In the genomic region with DNA sequence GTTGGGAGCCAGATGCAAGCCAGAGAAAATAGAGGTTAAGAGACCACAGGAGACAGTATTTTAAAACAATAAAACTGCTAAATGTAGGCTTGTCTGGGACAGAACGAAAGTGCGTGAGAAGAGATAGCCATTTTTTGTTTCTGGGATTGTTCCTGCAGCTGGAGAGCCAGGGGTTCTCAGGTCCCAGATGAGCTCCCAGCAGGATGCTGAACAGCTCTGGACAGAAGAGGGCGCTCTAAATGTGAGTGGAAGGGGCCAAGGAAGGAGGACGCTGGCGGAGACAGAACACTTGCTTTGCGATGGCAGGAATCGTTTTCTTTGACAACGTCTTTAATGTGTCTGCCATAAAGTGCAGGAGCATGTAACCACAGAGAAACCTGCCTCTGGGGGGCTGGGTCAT, we compare ENCODE assay signal across 8 mouse cellular contexts. TPM values are rescaled to one million over a fixed set of nuclear protein-coding genes. Genes with fewer than 3 reads are reported as not detected.
DNase-seq lines count a peak whose midpoint lies in the region; ATAC-seq and TF ChIP-seq lines count a peak whose summit lies in the region.

No protein-coding gene starts in this region.

- 25% methylated on average over 8 of the region's 8 CpGs for WGBS in intestine, postnatal 0 days
- 23% methylated on average over 8 of the region's 8 CpGs for WGBS in intestine, embryonic 16.5 days
- 25% methylated on average over 8 of the region's 8 CpGs for WGBS in bone marrow, adult 2 months
- WGBS in olfactory bulb, adult 2 months: 25% methylated on average over 8 of the region's 8 CpGs

- H3K27me3 ChIP-seq in intestine, postnatal 0 days (replicated peaks; ENCODE audit: control insufficient read depth, insufficient read depth, low read length): peaks cover 23% of the 10 kb centered on the region
- H3K27me3 ChIP-seq in intestine, embryonic 16.5 days (replicated peaks; ENCODE audit: control insufficient read depth, insufficient read depth, low read length): peaks cover 10% of the 10 kb centered on the region
- H3K27me3 ChIP-seq in ES-Bruce4 (ENCODE audit: control insufficient read depth, insufficient read depth, low read length, poor library complexity, severe bottlenecking): peaks cover 4% of the 10 kb centered on the region; the same call in 1 of the 2 replicates

- TF ChIP-seq POLR2A in ES-Bruce4 (IDR thresholded peaks at IDR 0.05; ENCODE audit: insufficient read depth, low read length): no peak
- no peak for TF ChIP-seq POLR2A in bone marrow, adult 2 months (IDR thresholded peaks at IDR 0.05; ENCODE audit: borderline replicate concordance, control insufficient read depth, low read depth, low read length)
- TF ChIP-seq POLR2A in olfactory bulb, adult 2 months (IDR thresholded peaks at IDR 0.05; ENCODE audit: insufficient read depth, low read depth, low read length): no peak

- TF ChIP-seq EP300 in ES-Bruce4 (IDR thresholded peaks at IDR 0.05; ENCODE audit: insufficient read depth, low read depth, low read length): no peak

- no peaks in the 10 kb centered on the region; the same call in 1 of the 2 replicates for H3K9me3 ChIP-seq in intestine, postnatal 0 days (ENCODE audit: control insufficient read depth)
- H3K9me3 ChIP-seq in intestine, embryonic 16.5 days (ENCODE audit: control insufficient read depth, low read length): no peaks in the 10 kb centered on the region
- H3K9me3 ChIP-seq in ES-Bruce4 (replicated peaks; ENCODE audit: control insufficient read depth, insufficient read depth, low read length, poor library complexity, severe bottlenecking): peaks cover 12% of the 10 kb centered on the region

- ATAC-seq in intestine, postnatal 0 days: no peak
- ATAC-seq in intestine, embryonic 16.5 days: no peak
- no peak for ATAC-seq in erythroblast, adult 5-6 weeks (replicated peaks; ENCODE audit: low FRiP score, poor library complexity, severe bottlenecking)

- no peak overlapping the region for H3K4me2 ChIP-seq in intestine, postnatal 0 days (replicated peaks; ENCODE audit: low read depth)
- no peak overlapping the region for H3K4me2 ChIP-seq in intestine, embryonic 16.5 days (ENCODE audit: low read depth, low read length)

- TF ChIP-seq CTCF in intestine, postnatal 0 days (IDR thresholded peaks at IDR 0.05; ENCODE audit: low read depth): peak; percentile 72
- peak; percentile 83 for TF ChIP-seq CTCF in ES-Bruce4 (IDR thresholded peaks at IDR 0.05; ENCODE audit: low read depth, low read length)
- TF ChIP-seq CTCF in bone marrow, adult 2 months (IDR thresholded peaks at IDR 0.05; ENCODE audit: control insufficient read depth, insufficient read depth, low read length): peak; percentile 39; the same call in 1 of the 2 replicates
- TF ChIP-seq CTCF in olfactory bulb, adult 2 months (IDR thresholded peaks at IDR 0.05; ENCODE audit: insufficient read depth, low read depth, low read length): peak; percentile 69

- no peak overlapping the region for H3K9ac ChIP-seq in intestine, postnatal 0 days (ENCODE audit: low read depth, low read length)
- H3K9ac ChIP-seq in intestine, embryonic 16.5 days (ENCODE audit: low read depth, low read length): no peak overlapping the region
- no peak overlapping the region for H3K9ac ChIP-seq in ES-Bruce4 (ENCODE audit: low read depth, poor library complexity, severe bottlenecking)

- no peak overlapping the region for H3K27ac ChIP-seq in intestine, postnatal 0 days (ENCODE audit: low read depth, low read length)
- no peak overlapping the region for H3K27ac ChIP-seq in intestine, embryonic 16.5 days (ENCODE audit: low read length)
- no peak overlapping the region for H3K27ac ChIP-seq in ES-Bruce4 (ENCODE audit: insufficient read depth, low read length)
- no peak overlapping the region for H3K27ac ChIP-seq in bone marrow, adult 2 months (ENCODE audit: control insufficient read depth, insufficient read depth, low read depth, low read length, poor library complexity)
- H3K27ac ChIP-seq in olfactory bulb, adult 2 months (ENCODE audit: insufficient read depth, low read depth, low read length): no peak overlapping the region

- peak; percentile 74 to 80 for DNase-seq in kidney, postnatal 4 days
- DNase-seq in urinary bladder, adult 2 months (ENCODE audit: low spot score): no peak

- no peaks in the 10 kb centered on the region for H3K4me1 ChIP-seq in intestine, postnatal 0 days (replicated peaks; ENCODE audit: control insufficient read depth, insufficient read depth, low read length)
- H3K4me1 ChIP-seq in intestine, embryonic 16.5 days (ENCODE audit: control insufficient read depth, insufficient read depth, low read length): peaks cover 5% of the 10 kb centered on the region; the same call in 1 of the 2 replicates
- no peaks in the 10 kb centered on the region for H3K4me1 ChIP-seq in ES-Bruce4 (ENCODE audit: control insufficient read depth, insufficient read depth, low read length)
- no peaks in the 10 kb centered on the region for H3K4me1 ChIP-seq in bone marrow, adult 2 months (ENCODE audit: control insufficient read depth, insufficient read depth, low read length)
- peaks cover 21% of the 10 kb centered on the region for H3K4me1 ChIP-seq in olfactory bulb, adult 2 months (ENCODE audit: control insufficient read depth, insufficient read depth, low read length)

- no peak overlapping the region for H3K4me3 ChIP-seq in intestine, postnatal 0 days (ENCODE audit: low read depth, low read length)
- H3K4me3 ChIP-seq in intestine, embryonic 16.5 days (ENCODE audit: low read length): no peak overlapping the region
- H3K4me3 ChIP-seq in ES-Bruce4 (ENCODE audit: low read depth, low read length): no peak overlapping the region
- H3K4me3 ChIP-seq in bone marrow, adult 2 months (replicated peaks; ENCODE audit: control insufficient read depth, low read depth, low read length): no peak overlapping the region
- H3K4me3 ChIP-seq in olfactory bulb, adult 2 months (ENCODE audit: insufficient read depth, low read depth, low read length): no peak overlapping the region

- H3K36me3 ChIP-seq in intestine, postnatal 0 days (ENCODE audit: control insufficient read depth, insufficient read depth): no peaks in the 10 kb centered on the region
- H3K36me3 ChIP-seq in intestine, embryonic 16.5 days (ENCODE audit: control insufficient read depth, insufficient read depth, low read length): no peaks in the 10 kb centered on the region
- no peaks in the 10 kb centered on the region for H3K36me3 ChIP-seq in ES-Bruce4 (ENCODE audit: control insufficient read depth, insufficient read depth, low read length, poor library complexity, severe bottlenecking)

RNA-seq across cellular contexts. Expression of gene Sdk2, which starts 5.2 kb away (rescaled TPM):
- 0.61 and 0.66 TPM in 2 replicates for polyA plus RNA-seq in intestine, postnatal 0 days (2015; fragmentation: Nextera tagmentation; extraction: Ambion mirVana)
- polyA plus RNA-seq in intestine, embryonic 16.5 days (2015; fragmentation: Nextera tagmentation; extraction: Ambion mirVana): 1.4 and 1.5 TPM in 2 replicates
- polyA plus RNA-seq in ES-Bruce4 (2011; ENCODE audit: insufficient read depth, insufficient read length, low read depth, missing spikeins): 0.56 and 0.87 TPM in 2 replicates
- 0.17 and 0.45 TPM in 2 replicates for polyA plus RNA-seq in bone marrow, adult 2 months (2011; ENCODE audit: insufficient read depth, insufficient read length, low replicate concordance, missing spikeins)
- polyA plus RNA-seq in olfactory bulb, adult 2 months (2012; ENCODE audit: insufficient read depth, insufficient read length, low replicate concordance, missing spikeins): not detected in 2 replicates
- total RNA-seq in erythroblast, adult 5-6 weeks (2015; ENCODE audit: low replicate concordance): not detected in 2 replicates
- total RNA-seq in erythroblast, adult 5-6 weeks (2017; ENCODE audit: low replicate concordance): not detected in 2 replicates
- 0.56 and 1.5 TPM in 2 replicates for polyA plus RNA-seq in urinary bladder, adult 2 months (2012; rRNA removed)
